In the genomic region with DNA sequence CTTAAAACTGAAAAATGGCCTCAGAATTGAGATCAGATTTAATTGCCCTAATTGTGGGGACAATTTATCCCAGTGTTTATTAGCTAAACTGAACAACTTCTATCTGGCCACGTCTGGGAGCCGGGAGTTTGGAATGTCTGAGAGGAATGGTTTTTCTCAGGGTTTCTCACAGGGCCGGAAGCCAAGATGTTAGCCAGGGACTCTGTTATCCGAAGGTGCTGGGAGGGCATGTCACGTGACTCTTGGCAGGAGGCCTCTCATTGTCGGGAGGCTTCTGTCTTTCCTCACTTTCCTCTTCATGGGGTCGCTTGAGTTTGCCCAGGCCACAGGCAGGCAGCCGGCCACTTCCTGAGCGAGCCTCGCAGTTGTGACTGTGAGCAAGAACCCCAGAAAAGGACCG, we compare ENCODE assay signal across 8 mouse cellular contexts. TPM values are rescaled to one million over a fixed set of nuclear protein-coding genes. Genes with fewer than 3 reads are reported as not detected.
DNase-seq lines count a peak whose midpoint lies in the region; ATAC-seq and TF ChIP-seq lines count a peak whose summit lies in the region.

No protein-coding gene starts in this region.

- H3K36me3 ChIP-seq in embryonic facial prominence, embryonic 15.5 days: no peaks in the 10 kb centered on the region
- H3K36me3 ChIP-seq in hindbrain, postnatal 0 days (ENCODE audit: insufficient read depth, low read length): no peaks in the 10 kb centered on the region
- H3K36me3 ChIP-seq in lung, postnatal 0 days (ENCODE audit: insufficient read depth, low read length): no peaks in the 10 kb centered on the region

- TF ChIP-seq EP300 in lung, postnatal 0 days (IDR thresholded peaks at IDR 0.05): no peak

- H3K9ac ChIP-seq in embryonic facial prominence, embryonic 15.5 days: no peak overlapping the region
- no peak overlapping the region for H3K9ac ChIP-seq in hindbrain, postnatal 0 days (replicated peaks; ENCODE audit: low read length)
- H3K9ac ChIP-seq in lung, postnatal 0 days (replicated peaks; ENCODE audit: low read depth): no peak overlapping the region

- peak; percentile 24 for DNase-seq in CD4-positive, CD25-positive, alpha-beta regulatory T cell, adult 2 months (ENCODE audit: low read depth, low spot score)
- DNase-seq in hindbrain, postnatal 0 days (ENCODE audit: low spot score): peak; percentile 29
- DNase-seq in lung, postnatal 0 days (ENCODE audit: low spot score): peak; percentile 57
- DNase-seq in yolk sac, embryonic 10.5 days (ENCODE audit: low spot score): peak; percentile 73
- no peak for DNase-seq in right cerebral cortex, adult 2 months (ENCODE audit: low spot score in 2 of 2)
- no peak for DNase-seq in gastrocnemius, postnatal 10 days

- 18% methylated on average over 11 of the region's 11 CpGs for WGBS in embryonic facial prominence, embryonic 15.5 days
- 19% methylated on average over 11 of the region's 11 CpGs for WGBS in hindbrain, postnatal 0 days
- WGBS in lung, postnatal 0 days: 5% methylated on average over 11 of the region's 11 CpGs

- H3K4me2 ChIP-seq in embryonic facial prominence, embryonic 15.5 days (replicated peaks): no peak overlapping the region
- H3K4me2 ChIP-seq in hindbrain, postnatal 0 days (ENCODE audit: low read depth, low read length): no peak overlapping the region
- H3K4me2 ChIP-seq in lung, postnatal 0 days (replicated peaks; ENCODE audit: low read depth, low read length): 0 out of 2 replicates have a peak overlapping the region, but pooled peaks have one; percentile 2

- TF ChIP-seq CTCF in hindbrain, postnatal 0 days (IDR thresholded peaks at IDR 0.05; ENCODE audit: low read depth): no peak
- TF ChIP-seq CTCF in lung, postnatal 0 days (IDR thresholded peaks at IDR 0.05): no peak

- H3K27ac ChIP-seq in embryonic facial prominence, embryonic 15.5 days (replicated peaks): 0 out of 2 replicates have a peak overlapping the region, but pooled peaks have one; percentile 17
- H3K27ac ChIP-seq in hindbrain, postnatal 0 days: no peak overlapping the region
- H3K27ac ChIP-seq in lung, postnatal 0 days (ENCODE audit: low read length): no peak overlapping the region

- no peak for ATAC-seq in CD4-positive, CD25-positive, alpha-beta regulatory T cell, adult 4 months
- no peak for ATAC-seq in embryonic facial prominence, embryonic 15.5 days (ENCODE audit: insufficient number of reproducible peaks, low FRiP score, low TSS enrichment, low read depth)
- no peak for ATAC-seq in hindbrain, postnatal 0 days
- ATAC-seq in lung, postnatal 0 days: no peak

- H3K4me3 ChIP-seq in embryonic facial prominence, embryonic 15.5 days (replicated peaks): no peak overlapping the region
- no peak overlapping the region for H3K4me3 ChIP-seq in hindbrain, postnatal 0 days (ENCODE audit: low read length)
- H3K4me3 ChIP-seq in lung, postnatal 0 days (ENCODE audit: low read depth, low read length): no peak overlapping the region

- no peaks in the 10 kb centered on the region for H3K27me3 ChIP-seq in embryonic facial prominence, embryonic 15.5 days
- no peaks in the 10 kb centered on the region for H3K27me3 ChIP-seq in hindbrain, postnatal 0 days (ENCODE audit: insufficient read depth, low read length)
- H3K27me3 ChIP-seq in lung, postnatal 0 days (replicated peaks; ENCODE audit: insufficient read depth, low read length): no peaks in the 10 kb centered on the region

- no peaks in the 10 kb centered on the region for H3K9me3 ChIP-seq in embryonic facial prominence, embryonic 15.5 days (replicated peaks)
- H3K9me3 ChIP-seq in hindbrain, postnatal 0 days (ENCODE audit: low read length): no peaks in the 10 kb centered on the region
- H3K9me3 ChIP-seq in lung, postnatal 0 days (ENCODE audit: low read length): no peaks in the 10 kb centered on the region

- peaks cover 3% of the 10 kb centered on the region for H3K4me1 ChIP-seq in embryonic facial prominence, embryonic 15.5 days
- H3K4me1 ChIP-seq in hindbrain, postnatal 0 days (ENCODE audit: insufficient read depth, low read length): peaks cover 13% of the 10 kb centered on the region
- H3K4me1 ChIP-seq in lung, postnatal 0 days (ENCODE audit: insufficient read depth, low read depth, low read length): no peaks in the 10 kb centered on the region

RNA-seq across cellular contexts. Expression of a gene that starts 31.7 kb away (rescaled TPM):
- 10 to 100 TPM; 50.0 to 66.9 TPM for polyA plus RNA-seq in CD4-positive, CD25-positive, alpha-beta regulatory T cell, adult 4 months (2017; shearing (Covaris generic))
- polyA plus RNA-seq in embryonic facial prominence, embryonic 15.5 days (2015; fragmentation: Nextera tagmentation; extraction: Ambion mirVana): 65.0 TPM in 2 replicates
- total RNA-seq in hindbrain, postnatal 0 days (2014; rRNA removed): 71.0 and 71.9 TPM in 2 replicates
- polyA plus RNA-seq in hindbrain, postnatal 0 days (2015; fragmentation: Nextera tagmentation; extraction: Ambion mirVana): 44.3 and 44.6 TPM in 2 replicates
- polyA plus RNA-seq in lung, postnatal 0 days (2015; fragmentation: Nextera tagmentation; extraction: Ambion mirVana): 63.7 and 69.0 TPM in 2 replicates
- total RNA-seq in gastrocnemius, postnatal 10 days (2021): 10 to 100 TPM; 20.1 to 32.8 TPM

Comparison
In these comparisons a context has a peak if more than half of its experiments do, and no peak if none do; other contexts are left out.
1. DNase-seq: peak in CD4-positive, CD25-positive, alpha-beta regulatory T cell, adult 2 months (single experiment), hindbrain, postnatal 0 days (single experiment), lung, postnatal 0 days (single experiment) and yolk sac, embryonic 10.5 days (single experiment); none in right cerebral cortex, adult 2 months (0 of 2) and gastrocnemius, postnatal 10 days (single experiment).